Mouse (Mus musculus) liver, adult (tissue): ENCODE data around the gene Arih2.

Experiments used
- GATA4 ChIP-seq: IDR thresholded peaks from 2 replicates; pipeline ENCODE4 v1.6.1; 2014; ENCODE audit warnings: mild to moderate bottlenecking, low read length; ENCODE audit not compliant: insufficient replicate concordance

Gene Arih2

GRCm38 (mm10) chr9:108608889-108609288, 40.3 kb downstream of the Arih2 start:
- TF ChIP-seq GATA4 = no peak

- TF ChIP-seq GATA4 = no peak
Measured at GRCm38 (mm10) chr9:108601986-108602385, 47.2 kb downstream of the Arih2 start.

- no peak for TF ChIP-seq GATA4
Measured at GRCm38 (mm10) chr9:108600011-108600410, 49.2 kb downstream of the Arih2 start.

GRCm38 (mm10) chr9:108599021-108599566, 50.1 kb downstream of the Arih2 start:
- TF ChIP-seq GATA4 = no peak

GRCm38 (mm10) chr9:108596998-108597764, 52.0 kb downstream of the Arih2 start, which contains the start of gene P4htm:
TSS of gene P4htm (minus strand) at chr9:108597667.
- TF ChIP-seq GATA4 = no peak

GRCm38 (mm10) chr9:108594354-108594753, 54.8 kb downstream of the Arih2 start:
- no peak for TF ChIP-seq GATA4

GRCm38 (mm10) chr9:108591462-108591861, 57.7 kb downstream of the Arih2 start:
- no peak for TF ChIP-seq GATA4

- TF ChIP-seq GATA4 = no peak
Measured at GRCm38 (mm10) chr9:108589229-108589628, 60.0 kb downstream of the Arih2 start.

GRCm38 (mm10) chr9:108587571-108588180, 61.5 kb downstream of the Arih2 start:
- TF ChIP-seq GATA4 = no peak

- no peak for TF ChIP-seq GATA4
Measured at GRCm38 (mm10) chr9:108579344-108579690, 69.9 kb downstream of the Arih2 start.

- no peak for TF ChIP-seq GATA4
Measured at GRCm38 (mm10) chr9:108578545-108579343, 70.4 kb downstream of the Arih2 start, which contains the start of gene Wdr6. TSS of gene Wdr6 (minus strand) at chr9:108578739.

- no peak for TF ChIP-seq GATA4
Measured at GRCm38 (mm10) chr9:108577934-108578544, 71.1 kb downstream of the Arih2 start.

- no peak for TF ChIP-seq GATA4
Measured at GRCm38 (mm10) chr9:108577025-108577424, 72.2 kb downstream of the Arih2 start.

- TF ChIP-seq GATA4 = no peak
Measured at GRCm38 (mm10) chr9:108575321-108576297, 73.6 kb downstream of the Arih2 start.
